In the genomic region with DNA sequence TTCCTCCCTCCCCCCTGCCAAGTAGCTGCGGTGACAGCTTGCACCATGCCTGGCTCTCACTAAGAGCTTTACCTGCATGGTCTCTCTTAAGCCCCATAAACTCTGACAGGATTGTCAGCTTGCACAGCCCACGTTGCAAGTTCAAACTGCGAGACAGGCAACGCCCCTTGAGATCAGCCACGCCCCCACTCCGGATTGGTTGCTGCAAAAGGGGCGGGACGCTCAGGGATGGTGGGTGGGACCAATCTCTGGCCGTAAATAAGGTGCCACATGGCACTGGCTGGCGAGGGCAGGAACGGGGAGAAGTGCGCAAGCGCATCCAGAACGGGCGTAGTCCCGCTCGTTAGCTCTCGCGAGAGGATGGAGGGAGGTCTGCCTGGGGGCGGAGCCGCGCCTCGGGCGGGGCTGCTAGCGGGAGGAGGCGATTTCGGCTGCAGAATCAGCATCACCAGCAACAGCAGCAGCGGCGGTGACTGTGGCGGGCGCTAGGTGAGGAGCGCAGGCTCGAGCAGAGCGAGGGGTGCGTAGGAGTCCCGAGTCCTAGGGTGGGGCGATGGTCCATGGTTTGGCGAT, we compare ENCODE assay signal across 7 mouse cellular contexts. TPM values are rescaled to one million over a fixed set of nuclear protein-coding genes. Genes with fewer than 3 reads are reported as not detected.
A peak's percentile ranks its signal among the peaks of the same experiment; 100 is the strongest.
DNase-seq lines count a peak whose midpoint lies in the region; ATAC-seq lines count a peak whose summit lies in the region.

A gene (plus strand): TSS at position 343 of the 573 bp plus-strand sequence.

- no peaks in the 10 kb centered on the region for H3K36me3 ChIP-seq in intestine, embryonic 16.5 days (ENCODE audit: control insufficient read depth, insufficient read depth, low read length)
- H3K36me3 ChIP-seq in midbrain, embryonic 11.5 days (ENCODE audit: control insufficient read depth, insufficient read depth, low read length) = no peaks in the 10 kb centered on the region

- intact Hi-C loops in left cerebral cortex, postnatal 36 days (cut with DNase I) = loop anchor here (10.0 kb wide), 1 partner anchor 90 kb away; a partner anchor contains a TSS

- peak within 1 kb of the TSS; percentile 80 for H3K4me2 ChIP-seq in intestine, embryonic 16.5 days (ENCODE audit: low read depth, low read length)
- H3K4me2 ChIP-seq in midbrain, embryonic 11.5 days = peak within 1 kb of the TSS; percentile 75

- peak; percentile 99 for DNase-seq in adrenal gland, adult 8-10 months
- peak; percentile 100 for DNase-seq in embryo, embryonic 9.5 days (ENCODE audit: extremely low spot score)
- DNase-seq in gastrocnemius, postnatal 4 days (ENCODE audit: low spot score in 2 of 2) = peak; percentile 98 to 99
- peak; percentile 99 for DNase-seq in left cerebral cortex, postnatal 36 days (ENCODE audit: low spot score in 2 of 2)
- DNase-seq in midbrain, embryonic 11.5 days (ENCODE audit: low spot score, missing footprints) = peak; percentile 100
- peak; percentile 100 for DNase-seq in skeletal muscle tissue, adult 2 months (ENCODE audit: low read depth, low spot score)

- H3K9me3 ChIP-seq in intestine, embryonic 16.5 days (ENCODE audit: control insufficient read depth, low read length) = no peaks in the 10 kb centered on the region
- H3K9me3 ChIP-seq in midbrain, embryonic 11.5 days (ENCODE audit: control insufficient read depth, low read length) = no peaks in the 10 kb centered on the region

- peak within 1 kb of the TSS; percentile 61 for H3K4me3 ChIP-seq in intestine, embryonic 16.5 days (ENCODE audit: low read length)
- H3K4me3 ChIP-seq in midbrain, embryonic 11.5 days (ENCODE audit: low read depth, low read length) = peak within 1 kb of the TSS; percentile 56

- peaks cover 51% of the 10 kb centered on the region for H3K4me1 ChIP-seq in intestine, embryonic 16.5 days (ENCODE audit: control insufficient read depth, insufficient read depth, low read length)
- peaks cover 14% of the 10 kb centered on the region for H3K4me1 ChIP-seq in midbrain, embryonic 11.5 days (ENCODE audit: control insufficient read depth, insufficient read depth, low read length)

- peak within 1 kb of the TSS; percentile 75 for H3K9ac ChIP-seq in intestine, embryonic 16.5 days (ENCODE audit: low read depth, low read length)
- H3K9ac ChIP-seq in midbrain, embryonic 11.5 days (ENCODE audit: low read length) = peak within 1 kb of the TSS; percentile 74

- ATAC-seq in intestine, embryonic 16.5 days = peak; percentile 93
- peak; percentile 95 for ATAC-seq in midbrain, embryonic 11.5 days (ENCODE audit: low FRiP score)

- H3K27ac ChIP-seq in intestine, embryonic 16.5 days (ENCODE audit: low read length) = peak within 1 kb of the TSS; percentile 63
- no peak within 1 kb of the TSS for H3K27ac ChIP-seq in midbrain, embryonic 11.5 days (ENCODE audit: low read depth, low read length)

- no peaks in the 10 kb centered on the region for H3K27me3 ChIP-seq in intestine, embryonic 16.5 days (replicated peaks; ENCODE audit: control insufficient read depth, insufficient read depth, low read length)
- peaks cover 2% of the 10 kb centered on the region; the same call in 1 of the 2 replicates for H3K27me3 ChIP-seq in midbrain, embryonic 11.5 days (ENCODE audit: control insufficient read depth, insufficient read depth, low read length)

- under 1% methylated on average over 38 of the region's 38 CpGs for WGBS in intestine, embryonic 16.5 days
- under 1% methylated on average over 38 of the region's 38 CpGs for WGBS in midbrain, embryonic 11.5 days

RNA-seq across cellular contexts. Expression of the gene that starts here (rescaled TPM):
- total RNA-seq in adrenal gland, adult 8-10 months (2022) = 10 to 100 TPM in 2 of 4 experiments, 1 to 10 TPM in 2; 8.7 to 15.1 (median 10.3) TPM
- 10 to 100 TPM; 17.3 to 18.4 TPM for total RNA-seq in gastrocnemius, postnatal 4 days (2021)
- 19.9 and 21.0 TPM in 2 replicates for polyA plus RNA-seq in intestine, embryonic 16.5 days (2015; fragmentation: Nextera tagmentation; extraction: Ambion mirVana)
- 10 to 100 TPM; 19.9 to 20.2 TPM for total RNA-seq in left cerebral cortex, postnatal 36 days (2021)
- polyA plus RNA-seq in midbrain, embryonic 11.5 days (2014; fragmentation: Nextera tagmentation; extraction: Ambion mirVana) = 7.9 and 9.1 TPM in 2 replicates
